Mouse (Mus musculus): Measurements from ENCODE around the gene Gm40193. TPM values are rescaled to one million over a fixed set of nuclear protein-coding genes. Genes with fewer than 3 reads are reported as not detected.

Gm40193 gene
- not detected for total RNA-seq (2023)

DNA sequence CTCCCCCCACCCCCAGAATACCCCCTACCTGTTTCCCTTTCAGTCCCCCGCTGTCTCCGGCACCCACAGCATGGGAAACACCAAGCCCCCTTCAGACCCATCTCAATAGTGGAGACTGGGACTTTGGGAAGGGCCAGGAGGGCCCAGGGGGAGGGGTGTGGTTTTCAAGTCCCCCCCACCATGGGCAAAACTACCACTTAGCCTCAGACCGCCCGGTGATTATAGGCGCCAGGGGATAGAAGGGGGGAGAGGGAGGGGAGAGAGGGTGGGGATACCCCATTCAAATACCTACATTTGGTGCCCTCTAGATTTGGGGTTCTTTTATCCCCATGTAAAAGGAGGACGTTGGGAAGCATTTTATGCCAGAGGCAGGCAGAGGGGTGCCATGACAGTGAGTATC lies at the start of gene Gm40193:
Gene Gm40193, minus strand, starts transcription at position 101 of the 400 bp plus-strand sequence.

DNA sequence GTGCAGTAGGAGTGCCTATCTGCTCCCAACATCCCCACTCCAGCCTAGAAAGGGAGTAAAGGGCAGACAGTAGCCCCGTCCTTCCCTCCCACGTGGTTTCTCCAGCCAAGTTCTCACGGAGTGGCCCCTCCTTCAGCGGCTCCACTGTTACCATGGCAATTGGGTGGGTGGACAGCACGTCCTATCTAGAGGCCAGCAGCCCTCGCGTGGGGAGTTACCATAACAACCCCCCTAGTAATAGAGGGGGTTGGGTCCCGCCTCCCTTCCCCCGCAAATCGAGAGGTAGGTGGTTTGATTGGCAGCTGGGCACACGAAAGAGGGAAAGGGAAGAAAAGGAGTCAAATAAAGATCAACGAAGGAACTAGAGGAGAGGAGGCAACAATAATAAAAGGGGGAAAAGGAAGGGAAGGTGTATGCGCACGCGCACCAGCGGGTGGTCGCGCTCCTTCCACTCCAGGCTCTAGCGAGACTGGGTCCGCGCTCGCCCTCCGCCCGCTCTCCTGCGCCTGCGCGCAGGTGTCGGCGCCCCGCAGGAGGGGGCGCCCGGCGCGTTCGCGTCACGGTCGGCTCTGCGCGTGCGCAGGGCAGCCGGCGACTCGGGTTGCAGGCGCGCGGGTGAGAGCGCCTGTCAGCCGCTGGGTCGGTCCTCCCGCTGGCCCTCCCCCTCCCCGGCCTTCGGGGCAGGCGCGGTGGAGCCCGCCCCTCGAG lies 29.7 kb upstream of the Gm40193 start, which contains the start of gene Mink1:
Gene Mink1, plus strand, starts transcription at position 595 of the 708 bp plus-strand sequence.

DNA sequence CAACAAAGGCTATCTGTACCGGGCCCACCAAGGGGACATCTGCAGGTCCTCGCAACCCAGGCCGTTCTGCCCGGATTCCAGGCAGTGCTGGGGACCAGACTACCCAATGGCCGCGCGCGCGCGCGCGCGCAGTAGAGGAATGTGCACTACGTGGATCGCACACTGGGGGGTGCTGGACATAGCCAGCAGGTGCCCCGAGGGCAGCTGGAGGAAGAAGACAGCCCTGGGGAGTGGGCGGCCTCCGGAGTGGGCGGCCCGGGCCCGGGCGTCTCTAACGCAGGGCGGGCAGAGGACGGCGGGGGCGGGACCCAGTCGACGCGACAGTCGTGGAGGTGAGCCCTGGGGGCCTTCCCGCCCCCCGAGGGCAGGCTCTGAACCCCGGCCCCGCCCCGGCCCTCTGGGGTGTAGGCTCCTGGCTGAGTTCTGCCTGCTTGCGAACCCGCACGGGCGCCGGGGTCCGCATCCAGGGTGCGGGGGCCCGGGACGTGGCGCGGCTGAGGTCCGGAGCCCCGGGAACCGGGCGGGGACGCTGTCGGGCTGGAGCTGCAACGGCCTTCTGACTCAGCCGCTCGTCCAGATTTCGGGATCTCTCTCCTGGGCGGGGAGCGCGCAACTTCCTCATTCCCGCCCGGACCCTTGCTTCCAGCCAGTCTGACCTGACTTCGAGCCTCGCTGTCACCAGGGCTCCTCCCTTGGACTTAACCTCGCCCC lies 7.3 kb upstream of the Gm40193 start, which contains the start of gene Pld2:
Gene Pld2, plus strand, starts transcription at position 188 of the 711 bp plus-strand sequence.

DNA sequence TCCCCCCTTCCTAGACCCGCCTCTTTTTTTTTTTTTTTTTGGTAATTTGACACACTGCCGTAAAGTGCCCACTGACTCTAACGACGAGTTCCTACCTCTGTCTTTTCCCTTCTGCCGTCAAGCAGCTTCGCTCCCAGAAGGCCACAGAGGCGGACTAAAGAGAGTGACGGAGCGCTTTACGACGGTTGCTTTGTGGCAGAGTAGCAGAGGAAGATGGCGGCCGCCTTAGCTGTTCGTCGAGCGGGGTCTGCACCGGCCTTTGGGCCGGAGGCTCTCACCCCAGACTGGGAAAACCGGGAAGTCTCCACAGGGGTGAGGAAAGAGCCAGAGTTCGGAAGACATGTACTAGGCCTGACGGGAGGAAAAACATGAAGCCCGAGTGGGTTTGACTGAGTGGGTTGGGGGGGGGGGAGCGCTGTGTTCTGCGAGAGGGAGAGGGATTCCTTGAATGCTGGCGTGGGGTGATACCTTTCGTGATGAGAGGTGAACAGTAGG lies 7.5 kb downstream of the Gm40193 start, which contains the start of gene Psmb6:
Gene Psmb6, plus strand, starts transcription at position 184 of the 495 bp plus-strand sequence.

DNA sequence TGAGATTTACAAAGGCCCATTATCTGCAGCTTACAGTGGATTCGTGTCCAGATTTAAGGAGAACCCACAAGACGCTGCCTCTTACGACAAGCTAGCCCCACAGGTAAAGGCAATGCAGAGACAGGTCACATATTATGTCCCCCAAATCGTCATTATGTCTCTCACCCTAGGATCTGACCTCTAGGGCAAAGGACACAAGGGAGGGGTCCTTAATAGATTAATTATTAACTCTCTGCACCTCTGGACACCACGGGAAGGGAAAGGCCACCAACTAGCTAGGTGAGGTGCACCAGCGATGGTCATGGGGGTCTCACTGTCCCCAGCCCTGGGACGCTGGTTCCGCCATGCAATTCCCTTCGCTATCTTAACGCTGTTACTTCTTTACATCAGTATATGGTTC lies 13.8 kb downstream of the Gm40193 start, which contains the start of gene Gltpd2:
Gene Gltpd2, plus strand, starts transcription at position 274 of the 400 bp plus-strand sequence.

DNA sequence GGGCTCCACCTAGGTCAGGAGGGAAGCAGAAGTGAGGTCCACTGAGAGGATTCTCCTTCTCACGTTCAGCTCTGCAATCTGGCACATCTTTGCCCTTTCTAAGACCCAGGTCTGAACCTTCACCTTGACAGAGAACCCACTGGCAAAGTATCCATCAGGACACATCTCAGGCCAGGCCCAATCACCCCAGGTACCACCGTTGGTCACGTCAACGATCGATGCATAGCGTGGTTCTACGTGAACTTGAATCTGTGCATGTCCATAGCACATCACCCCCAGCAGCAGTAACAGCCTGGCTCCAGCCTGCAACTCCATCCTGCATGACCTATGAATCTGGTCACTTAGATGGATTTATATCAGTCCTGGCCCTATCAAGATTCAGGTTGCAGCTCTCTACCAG lies 18.5 kb downstream of the Gm40193 start, which contains the start of gene Vmo1:
Gene Vmo1, minus strand, starts transcription at position 329 of the 400 bp plus-strand sequence.

DNA sequence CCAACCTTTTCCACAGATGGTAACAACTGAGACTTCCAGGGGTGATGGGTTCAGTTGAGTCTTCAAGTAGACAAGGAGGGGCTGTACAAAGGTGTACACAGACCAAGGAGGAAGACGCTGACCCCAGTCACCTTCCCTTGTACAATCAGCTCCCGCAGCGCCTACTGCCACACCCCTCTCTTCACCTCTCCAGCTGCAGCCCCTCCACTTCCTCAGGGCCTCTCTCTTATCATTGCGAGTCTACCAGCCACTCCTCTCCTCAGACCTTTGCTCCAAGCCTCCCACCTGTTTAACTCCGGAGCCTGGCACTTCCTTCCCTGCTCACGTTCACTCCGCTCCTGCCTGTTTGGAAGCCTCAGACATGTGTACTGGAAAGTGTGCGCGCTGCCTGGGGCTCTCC lies 27.8 kb downstream of the Gm40193 start, which contains the start of gene Tm4sf5:
Gene Tm4sf5, plus strand, starts transcription at position 275 of the 400 bp plus-strand sequence.

Other genes with a start within 250 kb of the Gm40193 start
- not detected for gene Alox12e, start 210.3 kb downstream of the Gm40193 start, total RNA-seq (2023)
- not detected for gene Alox15, start 180.9 kb downstream of the Gm40193 start, total RNA-seq (2023)
- gene Pelp1, start 122.9 kb downstream of the Gm40193 start, total RNA-seq (2023), result 10 to 100 TPM; 28.5 to 29.9 TPM
- gene Arrb2, start 100.3 kb downstream of the Gm40193 start, total RNA-seq (2023), result 100 to 1,000 TPM; 112 to 124 TPM
- 10 to 100 TPM; 43.4 to 49.3 TPM for gene Med11, start 81.0 kb downstream of the Gm40193 start, total RNA-seq (2023)
- gene Zmynd15, start 73.5 kb downstream of the Gm40193 start, total RNA-seq (2023), result under 1 TPM; 0.47 to 0.90 TPM
- gene Cxcl16, start 73.0 kb downstream of the Gm40193 start, total RNA-seq (2023), result 1 to 10 TPM; 3.9 to 4.2 TPM
- gene Tm4sf5, start 27.7 kb downstream of the Gm40193 start, total RNA-seq (2023), result not detected
- gene Vmo1, start 18.3 kb downstream of the Gm40193 start, total RNA-seq (2023), result not detected
- gene Gltpd2, start 13.7 kb downstream of the Gm40193 start, total RNA-seq (2023), result not detected
- gene Psmb6, start 7.6 kb downstream of the Gm40193 start, total RNA-seq (2023), result 100 to 1,000 TPM; 121 to 134 TPM
- gene Pld2, start 7.1 kb upstream of the Gm40193 start, total RNA-seq (2023), result 1 to 10 TPM; 5.0 to 5.2 TPM
- gene Mink1, start 29.9 kb upstream of the Gm40193 start, total RNA-seq (2023), result 10 to 100 TPM; 81.3 to 93.7 TPM
- not detected for gene 4930544D05Rik, start 82.9 kb upstream of the Gm40193 start, total RNA-seq (2023)
- 1 to 10 TPM in 1 of 2 experiments, not detected in 1; 1.2 TPM for gene Chrne, start 86.3 kb upstream of the Gm40193 start, total RNA-seq (2023)
- not detected for gene Gp1ba, start 106.2 kb upstream of the Gm40193 start, total RNA-seq (2023)
- 100 to 1,000 TPM; 242 to 251 TPM for gene Rnf167, start 114.3 kb upstream of the Gm40193 start, total RNA-seq (2023)
- gene Slc25a11, start 114.5 kb upstream of the Gm40193 start, total RNA-seq (2023), result 10 to 100 TPM; 69.1 to 77.2 TPM
- gene Pfn1, start 121.7 kb upstream of the Gm40193 start, total RNA-seq (2023), result 1,000 to 10,000 TPM; 1,404 to 1,507 TPM
- 10 to 100 TPM; 36.4 to 41.4 TPM for gene Eno3, start 124.3 kb upstream of the Gm40193 start, total RNA-seq (2023)
- gene Spag7, start 136.5 kb upstream of the Gm40193 start, total RNA-seq (2023), result 10 to 100 TPM; 50.3 to 51.9 TPM
- 10 to 100 TPM; 68.6 to 69.9 TPM for gene Camta2, start 155.2 kb upstream of the Gm40193 start, total RNA-seq (2023)
- 1 to 10 TPM; 2.0 to 2.2 TPM for gene Inca1, start 167.2 kb upstream of the Gm40193 start, total RNA-seq (2023)
- gene Kif1c, start 167.6 kb upstream of the Gm40193 start, total RNA-seq (2023), result 10 to 100 TPM; 33.4 to 36.3 TPM
- 1 to 10 TPM; 1.8 to 5.4 TPM for gene Zfp3, start 231.3 kb upstream of the Gm40193 start, total RNA-seq (2023)

All from B cell, adult 67 days (primary cell).